Comparison of ENCODE assay signal across 8 mouse cellular contexts in the genomic region with DNA sequence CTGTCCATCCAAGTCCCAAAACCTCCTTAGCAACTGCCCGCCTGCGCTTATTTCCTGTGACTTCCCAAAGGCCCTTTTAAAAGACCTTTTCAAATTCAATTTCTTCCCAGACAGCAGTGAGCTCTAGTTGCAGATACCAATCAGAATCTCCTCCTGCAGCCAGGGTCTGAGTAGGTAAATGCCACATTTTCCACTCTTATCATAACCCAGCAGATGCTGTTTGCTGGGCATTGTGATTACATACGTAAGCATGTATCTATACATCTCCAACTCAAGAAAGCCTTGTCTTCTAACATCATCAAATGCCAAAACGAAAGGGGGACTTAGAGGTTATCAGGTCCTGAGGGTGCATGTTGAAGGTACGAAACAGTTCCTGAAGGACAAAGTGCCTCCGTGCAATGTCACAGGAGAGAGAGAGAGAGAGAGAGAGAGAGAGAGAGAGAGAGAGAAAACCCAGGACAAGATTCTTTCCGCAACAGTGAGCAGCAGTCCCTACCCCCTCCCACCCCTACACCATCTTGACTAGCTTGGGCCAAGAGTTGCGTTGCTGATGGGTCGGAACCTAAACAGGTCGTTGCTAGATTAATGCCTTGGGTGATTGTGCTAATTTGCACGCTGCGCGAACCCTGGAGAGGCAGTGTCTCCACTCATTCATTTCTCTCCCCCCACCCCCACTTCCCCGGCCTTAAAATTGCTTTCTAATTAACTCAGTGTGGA. TPM values are rescaled to one million over a fixed set of nuclear protein-coding genes. Genes with fewer than 3 reads are reported as not detected.
DNase-seq lines count a peak whose midpoint lies in the region; ATAC-seq and TF ChIP-seq lines count a peak whose summit lies in the region.

No protein-coding gene starts in this region.

- no peaks in the 10 kb centered on the region for H3K27me3 ChIP-seq in cerebellum, adult 2 months (ENCODE audit: control insufficient read depth, insufficient read depth, low read length)
- peaks cover 15% of the 10 kb centered on the region for H3K27me3 ChIP-seq in megakaryocyte, embryonic 14.5 days (replicated peaks)
- no peaks in the 10 kb centered on the region; the same call in 1 of the 2 replicates for H3K27me3 ChIP-seq in hindbrain, embryonic 16.5 days (replicated peaks; ENCODE audit: control insufficient read depth, insufficient read depth, low read length)
- no peaks in the 10 kb centered on the region; the same call in 1 of the 2 replicates for H3K27me3 ChIP-seq in midbrain, embryonic 16.5 days (ENCODE audit: control insufficient read depth, insufficient read depth, low read depth, low read length)

- no peak for TF ChIP-seq POLR2A in cerebellum, adult 2 months (IDR thresholded peaks at IDR 0.05; ENCODE audit: borderline replicate concordance, insufficient read depth, low read length)

- no peak overlapping the region for H3K27ac ChIP-seq in cerebellum, adult 2 months (ENCODE audit: insufficient read depth, low read length)
- peak overlapping the region; percentile 31; the same call in 1 of the 2 replicates for H3K27ac ChIP-seq in hindbrain, embryonic 16.5 days (ENCODE audit: low read depth, low read length)
- no peak overlapping the region; the same call in 1 of the 2 replicates for H3K27ac ChIP-seq in midbrain, embryonic 16.5 days (ENCODE audit: low read length)

- no peaks in the 10 kb centered on the region for H3K36me3 ChIP-seq in megakaryocyte, embryonic 14.5 days (replicated peaks; ENCODE audit: low read length)
- H3K36me3 ChIP-seq in hindbrain, embryonic 16.5 days (ENCODE audit: control insufficient read depth, insufficient read depth, low read length), result no peaks in the 10 kb centered on the region
- no peaks in the 10 kb centered on the region for H3K36me3 ChIP-seq in midbrain, embryonic 16.5 days (ENCODE audit: control insufficient read depth, insufficient read depth, low read length)

- H3K9ac ChIP-seq in hindbrain, embryonic 16.5 days (ENCODE audit: low read depth, low read length), result peak overlapping the region; percentile 51
- peak overlapping the region; percentile 54 for H3K9ac ChIP-seq in midbrain, embryonic 16.5 days (ENCODE audit: low read depth, low read length)

- DNase-seq in cerebellum, adult 2 months, result peak in 1 of 2 experiments; percentile 35
- no peak for DNase-seq in cerebellum, adult 11 months
- no peak for DNase-seq in spleen, postnatal 4 days (ENCODE audit: low spot score in 2 of 2)
- no peak for DNase-seq in layer of hippocampus, adult 9-11 months

- no peak for ATAC-seq in megakaryocyte, adult 5-6 weeks (ENCODE audit: poor library complexity, severe bottlenecking)
- peak; percentile 82 for ATAC-seq in hindbrain, embryonic 16.5 days
- peak; percentile 75 for ATAC-seq in midbrain, embryonic 16.5 days

- TF ChIP-seq CTCF in cerebellum, adult 2 months (IDR thresholded peaks at IDR 0.05; ENCODE audit: borderline replicate concordance, insufficient read depth, low read depth, low read length), result no peak

- peaks cover 11% of the 10 kb centered on the region for H3K4me1 ChIP-seq in cerebellum, adult 2 months (ENCODE audit: control insufficient read depth, insufficient read depth, low read length)
- peaks cover 19% of the 10 kb centered on the region for H3K4me1 ChIP-seq in megakaryocyte, embryonic 14.5 days
- peaks cover 3% of the 10 kb centered on the region for H3K4me1 ChIP-seq in hindbrain, embryonic 16.5 days (ENCODE audit: control insufficient read depth, insufficient read depth, low read depth, low read length)
- peaks cover 7% of the 10 kb centered on the region; the same call in 1 of the 2 replicates for H3K4me1 ChIP-seq in midbrain, embryonic 16.5 days (ENCODE audit: control insufficient read depth, insufficient read depth, low read length)

- peak overlapping the region; percentile 56 for H3K4me3 ChIP-seq in cerebellum, adult 2 months (replicated peaks; ENCODE audit: insufficient read depth, low read depth, low read length)
- peak overlapping the region; percentile 88 for H3K4me3 ChIP-seq in megakaryocyte, embryonic 14.5 days (replicated peaks)
- peak overlapping the region; percentile 39 for H3K4me3 ChIP-seq in hindbrain, embryonic 16.5 days (ENCODE audit: low read length)
- peak overlapping the region; percentile 32 for H3K4me3 ChIP-seq in midbrain, embryonic 16.5 days (ENCODE audit: low read depth, low read length)

- WGBS in cerebellum, adult 2 months, result 27% methylated on average over 14 of the region's 14 CpGs
- WGBS in hindbrain, embryonic 16.5 days, result 22% methylated on average over 14 of the region's 14 CpGs
- WGBS in midbrain, embryonic 16.5 days, result 28% methylated on average over 14 of the region's 14 CpGs

- H3K9me3 ChIP-seq in megakaryocyte, embryonic 14.5 days, result no peaks in the 10 kb centered on the region
- H3K9me3 ChIP-seq in hindbrain, embryonic 16.5 days (ENCODE audit: control insufficient read depth, low read length), result no peaks in the 10 kb centered on the region
- no peaks in the 10 kb centered on the region for H3K9me3 ChIP-seq in midbrain, embryonic 16.5 days (replicated peaks; ENCODE audit: control insufficient read depth, low read length, poor library complexity, severe bottlenecking)

- peak overlapping the region; percentile 78 for H3K4me2 ChIP-seq in hindbrain, embryonic 16.5 days (ENCODE audit: low read length)
- peak overlapping the region; percentile 65 for H3K4me2 ChIP-seq in midbrain, embryonic 16.5 days (ENCODE audit: low read length)

RNA-seq across cellular contexts. Expression of a gene that starts 3.0 kb away (rescaled TPM):
- 53.2 and 56.3 TPM in 2 replicates for polyA plus RNA-seq in cerebellum, adult 2 months (2012; rRNA removed)
- polyA plus RNA-seq in megakaryocyte, embryonic 14.5 days (2012; ENCODE audit: insufficient read depth, low replicate concordance), result 3.8 TPM in 1 of 2 replicates, not detected in the other
- total RNA-seq in megakaryocyte, adult 5-6 weeks (2015), result 21.2 and 22.0 TPM in 2 replicates
- 17.8 and 19.7 TPM in 2 replicates for total RNA-seq in megakaryocyte, adult 5-6 weeks (2017)
- polyA plus RNA-seq in hindbrain, embryonic 16.5 days (2015; fragmentation: Nextera tagmentation; extraction: Ambion mirVana), result 50.0 and 50.5 TPM in 2 replicates
- polyA plus RNA-seq in midbrain, embryonic 16.5 days (2015; fragmentation: Nextera tagmentation; extraction: Ambion mirVana), result 48.3 and 50.7 TPM in 2 replicates

RNA-seq across cellular contexts. Expression of a gene that starts 3.1 kb away (rescaled TPM):
- 0.21 and 0.29 TPM in 2 replicates for polyA plus RNA-seq in cerebellum, adult 2 months (2012; rRNA removed)
- not detected in 2 replicates for polyA plus RNA-seq in megakaryocyte, embryonic 14.5 days (2012; ENCODE audit: insufficient read depth, low replicate concordance)
- 0.05 TPM in 1 of 2 replicates, not detected in the other for total RNA-seq in megakaryocyte, adult 5-6 weeks (2015)
- 0.04 and 0.77 TPM in 2 replicates for total RNA-seq in megakaryocyte, adult 5-6 weeks (2017)
- polyA plus RNA-seq in hindbrain, embryonic 16.5 days (2015; fragmentation: Nextera tagmentation; extraction: Ambion mirVana), result 0.09 and 0.17 TPM in 2 replicates
- 0.13 and 0.16 TPM in 2 replicates for polyA plus RNA-seq in midbrain, embryonic 16.5 days (2015; fragmentation: Nextera tagmentation; extraction: Ambion mirVana)

RNA-seq across cellular contexts. Expression of a gene that starts 25.9 kb away (rescaled TPM):
- 12.2 and 12.5 TPM in 2 replicates for polyA plus RNA-seq in cerebellum, adult 2 months (2012; rRNA removed)
- polyA plus RNA-seq in megakaryocyte, embryonic 14.5 days (2012; ENCODE audit: insufficient read depth, low replicate concordance), result 0.35 and 0.78 TPM in 2 replicates
- total RNA-seq in megakaryocyte, adult 5-6 weeks (2015), result 27.7 and 30.2 TPM in 2 replicates
- total RNA-seq in megakaryocyte, adult 5-6 weeks (2017), result 14.6 and 19.4 TPM in 2 replicates
- polyA plus RNA-seq in hindbrain, embryonic 16.5 days (2015; fragmentation: Nextera tagmentation; extraction: Ambion mirVana), result 4.1 and 5.8 TPM in 2 replicates
- 5.2 and 6.8 TPM in 2 replicates for polyA plus RNA-seq in midbrain, embryonic 16.5 days (2015; fragmentation: Nextera tagmentation; extraction: Ambion mirVana)

RNA-seq across cellular contexts. Expression of a gene that starts 27.8 kb away (rescaled TPM):
- not detected in 2 replicates for polyA plus RNA-seq in cerebellum, adult 2 months (2012; rRNA removed)
- 0.02 and 0.92 TPM in 2 replicates for polyA plus RNA-seq in megakaryocyte, embryonic 14.5 days (2012; ENCODE audit: insufficient read depth, low replicate concordance)
- total RNA-seq in megakaryocyte, adult 5-6 weeks (2015), result 0.48 TPM in 1 of 2 replicates, not detected in the other
- total RNA-seq in megakaryocyte, adult 5-6 weeks (2017), result not detected in 2 replicates
- not detected in 2 replicates for polyA plus RNA-seq in hindbrain, embryonic 16.5 days (2015; fragmentation: Nextera tagmentation; extraction: Ambion mirVana)
- 0.11 TPM in 1 of 2 replicates, not detected in the other for polyA plus RNA-seq in midbrain, embryonic 16.5 days (2015; fragmentation: Nextera tagmentation; extraction: Ambion mirVana)

Comparison
In these comparisons a context has a peak if more than half of its experiments do, and no peak if none do; other contexts are left out.
1. H3K4me3 ChIP-seq: peak in every context shown above with its lines; median percentile 88 in megakaryocyte, embryonic 14.5 days; 56 in cerebellum, adult 2 months; 39 in hindbrain, embryonic 16.5 days; 32 in midbrain, embryonic 16.5 days.
2. RNA of a gene that starts 3.0 kb away (polyA plus RNA-seq): 53.2 to 56.3 TPM in cerebellum, adult 2 months, 48.3 to 50.7 TPM in midbrain, embryonic 16.5 days and 50.0 to 50.5 TPM in hindbrain, embryonic 16.5 days; 3.8 TPM in megakaryocyte, embryonic 14.5 days; every median in the first group is over 10 times any median in the second.